Mouse (Mus musculus) cerebellum, adult 2 months (tissue): ENCODE results near the gene Rock2.

Experiments used
- CTCF ChIP-seq: fragments of 200-500 bp; IDR thresholded peaks from 2 replicates; pipeline ENCODE4 v1.5.1; 2011; ENCODE audit warnings: low read depth, mild to moderate bottlenecking, control low read depth, low read length, moderate library complexity, borderline replicate concordance; ENCODE audit not compliant: insufficient read depth
- POLR2A ChIP-seq: fragments of 200-500 bp; IDR thresholded peaks from 2 replicates; pipeline ENCODE4 v1.6.1; 2011; ENCODE audit warnings: low read length, control low read depth, borderline replicate concordance; ENCODE audit not compliant: insufficient read depth

- no peak for TF ChIP-seq POLR2A
- no peak for TF ChIP-seq CTCF
These were observed 36.6 kb upstream of the Rock2 start for GRCm38 (mm10) chr12:16858081-16858480.
